Mouse (Mus musculus): ENCODE results near the gene Erc2. TPM values are rescaled to one million over a fixed set of nuclear protein-coding genes. Genes with fewer than 3 reads are reported as not detected.
"Not testable (repeated sequence)": the region's sequence is repeated elsewhere in the genome, so short reads cannot be mapped to it uniquely, and the experiment has no call there.

The Erc2 gene
- 12.4 and 33.9 TPM in 2 replicates for polyA plus RNA-seq (2014; fragmentation: Nextera tagmentation; extraction: Ambion mirVana)

DNA sequence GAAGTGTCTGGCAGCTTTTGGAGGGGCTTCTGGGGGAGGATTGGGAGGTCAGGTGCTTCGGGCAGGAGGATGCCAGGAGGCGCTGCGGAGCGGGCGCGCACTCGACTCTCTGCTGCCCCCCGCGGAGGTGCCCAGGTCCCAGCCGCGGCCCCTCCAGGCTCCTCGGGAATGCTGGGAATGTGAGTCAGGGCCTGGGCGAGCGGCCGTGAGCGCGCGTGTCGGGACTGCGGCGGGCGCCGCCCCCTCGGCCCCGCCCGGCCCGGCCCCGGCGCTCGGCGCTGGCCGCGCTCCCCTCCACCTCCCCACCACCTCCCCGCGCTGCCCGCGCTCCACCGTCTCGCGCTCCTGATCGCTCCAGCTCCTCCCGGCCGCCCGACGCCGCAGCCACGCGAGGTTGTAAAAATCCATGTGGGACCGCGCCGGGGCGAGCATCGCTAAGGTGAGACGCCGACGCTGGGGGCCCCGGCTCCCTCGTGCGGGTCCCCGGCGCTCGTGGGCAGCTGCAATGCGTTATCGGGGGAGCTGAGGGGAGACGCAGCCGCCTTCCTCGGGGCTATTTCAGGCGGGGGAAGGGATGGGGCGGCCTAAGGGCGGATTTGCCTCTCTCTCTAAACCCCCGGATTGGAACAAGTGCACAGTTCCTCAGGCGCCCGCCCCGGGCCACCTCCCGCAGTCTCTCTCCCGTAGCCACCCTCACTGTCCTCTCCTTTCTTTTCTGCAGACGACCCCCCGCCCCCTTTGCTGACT lies at the start of gene Erc2:
TSS of gene Erc2 (plus strand) at position 253 of the 747 bp plus-strand sequence.
- H3K27me3 ChIP-seq (ENCODE audit: control insufficient read depth, insufficient read depth, low read length), result no peaks in the 10 kb centered on the region; the same call in 1 of the 2 replicates
- DNase-seq (ENCODE audit: low spot score), result peak; percentile 87
- H3K9ac ChIP-seq (ENCODE audit: low read depth, low read length), result peak within 1 kb of the TSS; percentile 77
- peak within 1 kb of the TSS; percentile 71 for H3K4me3 ChIP-seq (ENCODE audit: low read depth, low read length)
- peak within 1 kb of the TSS; percentile 82 for H3K27ac ChIP-seq (ENCODE audit: low read depth, low read length)
- peak within 1 kb of the TSS; percentile 64 for H3K4me2 ChIP-seq (replicated peaks; ENCODE audit: low read depth, low read length)
- H3K4me1 ChIP-seq (replicated peaks; ENCODE audit: control insufficient read depth, insufficient read depth, low read length), result no peaks in the 10 kb centered on the region
- WGBS, result 1% methylated on average over 36 of the region's 78 CpGs
- no peaks in the 10 kb centered on the region for H3K36me3 ChIP-seq (ENCODE audit: control insufficient read depth, insufficient read depth, low read length)
- ATAC-seq (ENCODE audit: low FRiP score), result peak; percentile 95
- H3K9me3 ChIP-seq (ENCODE audit: control insufficient read depth, low read length), result no peaks in the 10 kb centered on the region

DNA sequence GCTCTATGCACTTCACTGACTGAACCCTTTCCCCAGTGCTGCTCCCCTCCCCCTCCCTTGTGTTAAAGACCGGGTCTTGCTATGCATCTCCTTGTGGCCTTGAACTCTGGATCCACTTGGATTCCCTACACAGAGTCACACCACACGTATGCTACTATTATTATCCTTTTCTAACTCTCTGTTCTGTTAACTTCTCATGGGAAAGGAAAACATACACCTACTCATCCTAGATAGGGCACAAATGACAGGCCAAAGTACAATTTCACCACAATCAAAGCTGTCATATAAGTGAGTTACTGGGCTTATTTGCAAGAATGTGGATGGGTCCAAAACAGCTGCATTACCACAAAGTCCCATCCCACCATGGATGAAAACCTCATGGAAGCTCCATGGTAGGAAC lies 43.8 kb upstream of the Erc2 start:
- ATAC-seq (ENCODE audit: low FRiP score), result no peak
- Histone ChIP-seq H3K4me3 (ENCODE audit: low read depth, low read length) (no peak overlapping the region), H3K4me2 (replicated peaks; ENCODE audit: low read depth, low read length) (no peak overlapping the region), H3K27me3 (ENCODE audit: control insufficient read depth, insufficient read depth, low read length) (no peaks in the 10 kb centered on the region), H3K36me3 (ENCODE audit: control insufficient read depth, insufficient read depth, low read length) (no peaks in the 10 kb centered on the region), H3K27ac (ENCODE audit: low read depth, low read length) (no peak overlapping the region), H3K9ac (ENCODE audit: low read depth, low read length) (no peak overlapping the region), H3K9me3 (ENCODE audit: control insufficient read depth, low read length) (no peaks in the 10 kb centered on the region), H3K4me1 (replicated peaks; ENCODE audit: control insufficient read depth, insufficient read depth, low read length) (no peaks in the 10 kb centered on the region)
- no peak for DNase-seq (ENCODE audit: low spot score)
- 85% methylated on average over 2 of the region's 2 CpGs for WGBS

DNA sequence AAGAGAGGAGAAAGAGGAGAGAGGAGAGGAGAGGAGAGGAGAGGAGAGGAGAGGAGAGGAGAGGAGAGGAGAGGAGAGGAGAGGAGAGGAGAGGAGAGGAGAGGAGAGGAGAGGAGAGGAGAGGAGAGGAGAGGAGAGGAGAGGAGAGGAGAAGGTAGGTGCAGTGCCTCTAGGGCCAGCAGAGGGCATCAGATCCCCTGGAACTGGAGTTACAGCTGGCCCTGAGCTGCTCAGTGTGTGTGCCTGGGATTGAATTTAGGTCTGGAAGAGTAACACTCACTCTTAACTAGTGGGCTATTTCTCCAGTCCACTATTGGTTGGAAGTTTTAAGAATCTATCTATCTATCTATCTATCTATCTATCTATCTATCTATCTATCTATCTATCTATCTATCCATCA lies 32.6 kb upstream of the Erc2 start:
- not testable (repeated sequence) for H3K4me2 ChIP-seq (replicated peaks; ENCODE audit: low read depth, low read length); H3K27me3 ChIP-seq (ENCODE audit: control insufficient read depth, insufficient read depth, low read length); H3K4me3 ChIP-seq (ENCODE audit: low read depth, low read length); H3K9me3 ChIP-seq (ENCODE audit: control insufficient read depth, low read length); H3K36me3 ChIP-seq (ENCODE audit: control insufficient read depth, insufficient read depth, low read length); H3K27ac ChIP-seq (ENCODE audit: low read depth, low read length); H3K4me1 ChIP-seq (replicated peaks; ENCODE audit: control insufficient read depth, insufficient read depth, low read length); ATAC-seq (ENCODE audit: low FRiP score); H3K9ac ChIP-seq (ENCODE audit: low read depth, low read length)
- DNase-seq (ENCODE audit: low spot score), result peak; percentile 13

DNA sequence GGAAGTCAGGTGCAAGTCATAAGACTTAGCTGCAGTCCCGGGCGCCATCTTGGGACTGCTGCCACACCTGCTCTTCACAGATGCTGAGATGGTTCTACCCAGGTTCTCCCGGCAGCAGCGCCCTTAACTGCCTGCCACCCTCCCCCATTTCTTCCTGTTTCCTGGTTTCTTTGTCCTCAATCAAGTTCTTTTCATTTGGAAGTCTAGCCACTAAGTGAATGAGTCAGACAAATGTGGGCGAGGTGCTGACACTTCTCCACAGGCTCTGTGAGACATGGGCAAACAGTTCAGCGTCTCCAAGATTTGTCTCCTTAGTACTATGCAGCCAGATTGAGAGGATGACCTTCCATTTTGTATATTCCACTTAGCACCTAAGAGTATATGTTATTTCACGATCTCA lies 30.1 kb upstream of the Erc2 start:
- no peak overlapping the region for H3K4me2 ChIP-seq (replicated peaks; ENCODE audit: low read depth, low read length)
- no peaks in the 10 kb centered on the region for H3K4me1 ChIP-seq (replicated peaks; ENCODE audit: control insufficient read depth, insufficient read depth, low read length)
- ATAC-seq (ENCODE audit: low FRiP score), result no peak
- no peak overlapping the region for H3K27ac ChIP-seq (ENCODE audit: low read depth, low read length)
- H3K36me3 ChIP-seq (ENCODE audit: control insufficient read depth, insufficient read depth, low read length), result no peaks in the 10 kb centered on the region
- no peak overlapping the region for H3K4me3 ChIP-seq (ENCODE audit: low read depth, low read length)
- H3K9me3 ChIP-seq (ENCODE audit: control insufficient read depth, low read length), result no peaks in the 10 kb centered on the region
- H3K9ac ChIP-seq (ENCODE audit: low read depth, low read length), result no peak overlapping the region
- WGBS, result 90% methylated on average over 7 of the region's 7 CpGs
- H3K27me3 ChIP-seq (ENCODE audit: control insufficient read depth, insufficient read depth, low read length), result no peaks in the 10 kb centered on the region
- no peak for DNase-seq (ENCODE audit: low spot score)

DNA sequence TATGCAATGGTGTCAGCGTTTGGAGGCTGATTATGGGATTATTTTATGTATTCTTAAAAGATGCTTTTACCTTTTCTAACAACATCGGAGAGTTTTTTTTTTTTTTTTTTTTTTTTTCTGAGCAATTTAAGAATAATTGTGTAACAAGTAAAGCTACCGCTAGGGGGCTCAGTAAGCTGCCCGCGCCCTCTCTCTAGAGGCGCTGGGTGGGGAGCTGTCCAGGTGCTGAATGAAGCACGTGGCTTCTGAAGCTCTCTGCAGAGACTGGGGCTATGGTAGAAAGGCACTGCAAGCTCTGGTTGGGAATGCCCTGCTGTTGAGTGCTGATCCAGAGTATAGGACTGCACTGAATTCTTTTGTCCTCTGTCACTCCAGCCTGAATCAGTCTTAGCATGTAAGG lies 26.0 kb upstream of the Erc2 start:
- peak; percentile 88 for DNase-seq (ENCODE audit: low spot score)
- ATAC-seq (ENCODE audit: low FRiP score), result peak; percentile 65; the same call in 1 of the 2 replicates
- H3K27me3 ChIP-seq (ENCODE audit: control insufficient read depth, insufficient read depth, low read length), result no peaks in the 10 kb centered on the region
- no peaks in the 10 kb centered on the region for H3K4me1 ChIP-seq (replicated peaks; ENCODE audit: control insufficient read depth, insufficient read depth, low read length)
- no peak overlapping the region for H3K27ac ChIP-seq (ENCODE audit: low read depth, low read length)
- H3K4me2 ChIP-seq (replicated peaks; ENCODE audit: low read depth, low read length), result no peak overlapping the region
- H3K9ac ChIP-seq (ENCODE audit: low read depth, low read length), result no peak overlapping the region
- no peak overlapping the region for H3K4me3 ChIP-seq (ENCODE audit: low read depth, low read length)
- H3K9me3 ChIP-seq (ENCODE audit: control insufficient read depth, low read length), result no peaks in the 10 kb centered on the region
- H3K36me3 ChIP-seq (ENCODE audit: control insufficient read depth, insufficient read depth, low read length), result no peaks in the 10 kb centered on the region
- WGBS, result 9% methylated on average over 7 of the region's 7 CpGs

DNA sequence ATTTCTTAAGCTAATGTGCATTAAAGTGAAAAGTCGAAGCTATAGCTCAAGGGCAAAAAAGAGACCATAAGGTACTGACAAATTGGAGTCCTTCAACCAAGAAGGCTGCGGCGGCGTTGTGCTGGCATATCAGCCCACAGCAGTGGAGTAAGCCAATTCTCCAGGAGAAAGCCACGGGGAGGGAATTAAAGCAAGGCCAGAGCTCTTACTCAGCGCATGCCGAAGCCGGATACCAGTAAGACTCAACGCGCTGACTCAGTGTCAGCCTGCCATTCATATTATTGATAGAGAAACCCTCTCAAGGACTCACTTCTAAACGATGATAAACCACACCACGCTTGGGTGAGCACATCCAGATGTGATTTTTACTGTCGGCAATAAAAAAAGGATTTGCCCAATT lies 20.1 kb upstream of the Erc2 start:
- WGBS, result 84% methylated on average over 13 of the region's 13 CpGs
- no peak overlapping the region for H3K4me3 ChIP-seq (ENCODE audit: low read depth, low read length)
- no peak overlapping the region for H3K9ac ChIP-seq (ENCODE audit: low read depth, low read length)
- no peak for ATAC-seq (ENCODE audit: low FRiP score)
- no peaks in the 10 kb centered on the region for H3K27me3 ChIP-seq (ENCODE audit: control insufficient read depth, insufficient read depth, low read length)
- no peaks in the 10 kb centered on the region for H3K9me3 ChIP-seq (ENCODE audit: control insufficient read depth, low read length)
- DNase-seq (ENCODE audit: low spot score), result no peak
- no peaks in the 10 kb centered on the region for H3K36me3 ChIP-seq (ENCODE audit: control insufficient read depth, insufficient read depth, low read length)
- H3K4me2 ChIP-seq (replicated peaks; ENCODE audit: low read depth, low read length), result no peak overlapping the region
- H3K27ac ChIP-seq (ENCODE audit: low read depth, low read length), result no peak overlapping the region
- H3K4me1 ChIP-seq (replicated peaks; ENCODE audit: control insufficient read depth, insufficient read depth, low read length), result no peaks in the 10 kb centered on the region

DNA sequence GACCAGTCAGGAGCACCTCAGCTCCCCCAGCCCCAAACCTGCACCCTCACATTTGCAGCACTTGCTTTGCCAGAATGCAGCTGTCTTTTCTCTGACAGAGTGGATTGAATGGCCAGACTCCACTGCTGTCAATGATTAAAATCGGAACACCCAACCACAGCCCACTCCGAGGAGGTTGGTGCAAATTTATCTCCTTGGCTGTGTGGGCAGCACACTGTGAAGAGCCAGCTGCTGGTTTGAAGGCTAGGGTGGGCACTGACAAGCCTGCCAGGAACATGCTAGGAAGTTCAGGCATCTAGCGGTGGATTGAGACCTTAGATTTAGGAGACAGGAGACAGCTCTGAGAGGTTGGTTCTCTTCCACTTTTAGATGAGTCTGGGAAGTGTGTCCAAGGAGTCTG lies 14.8 kb upstream of the Erc2 start:
- ATAC-seq (ENCODE audit: low FRiP score) (no peak), DNase-seq (ENCODE audit: low spot score) (no peak)
- H3K27ac ChIP-seq (ENCODE audit: low read depth, low read length), result no peak overlapping the region
- no peak overlapping the region for H3K4me2 ChIP-seq (replicated peaks; ENCODE audit: low read depth, low read length)
- H3K9me3 ChIP-seq (ENCODE audit: control insufficient read depth, low read length), result no peaks in the 10 kb centered on the region
- no peaks in the 10 kb centered on the region for H3K4me1 ChIP-seq (replicated peaks; ENCODE audit: control insufficient read depth, insufficient read depth, low read length)
- no peaks in the 10 kb centered on the region for H3K36me3 ChIP-seq (ENCODE audit: control insufficient read depth, insufficient read depth, low read length)
- no peaks in the 10 kb centered on the region for H3K27me3 ChIP-seq (ENCODE audit: control insufficient read depth, insufficient read depth, low read length)
- no peak overlapping the region for H3K9ac ChIP-seq (ENCODE audit: low read depth, low read length)
- H3K4me3 ChIP-seq (ENCODE audit: low read depth, low read length), result no peak overlapping the region
- WGBS, result 79% methylated on average over 3 of the region's 3 CpGs

DNA sequence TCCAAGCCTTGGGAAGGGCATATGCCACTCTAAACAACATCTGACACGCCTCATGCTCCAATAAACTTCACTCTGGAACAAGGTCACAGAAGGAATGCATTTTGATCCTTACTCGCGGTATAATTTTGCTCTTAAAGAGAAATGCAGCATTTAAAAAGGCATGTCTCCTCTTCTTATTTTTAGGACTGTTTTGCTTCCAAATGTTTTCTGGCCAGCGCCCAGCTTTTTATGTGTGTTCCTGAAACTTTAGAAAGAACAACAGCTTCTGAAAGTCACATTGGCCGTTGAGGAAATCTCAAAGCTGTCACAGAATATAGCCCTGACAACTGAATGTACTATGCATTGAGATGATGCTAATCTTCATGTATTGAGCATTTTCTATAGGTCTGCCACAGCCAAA lies 8.5 kb upstream of the Erc2 start:
- DNase-seq (ENCODE audit: low spot score), result no peak
- Histone ChIP-seq H3K36me3 (ENCODE audit: control insufficient read depth, insufficient read depth, low read length) (no peaks in the 10 kb centered on the region), H3K27me3 (ENCODE audit: control insufficient read depth, insufficient read depth, low read length) (no peaks in the 10 kb centered on the region), H3K4me3 (ENCODE audit: low read depth, low read length) (no peak overlapping the region), H3K9me3 (ENCODE audit: control insufficient read depth, low read length) (no peaks in the 10 kb centered on the region), H3K4me2 (replicated peaks; ENCODE audit: low read depth, low read length) (no peak overlapping the region), H3K9ac (ENCODE audit: low read depth, low read length) (no peak overlapping the region), H3K27ac (ENCODE audit: low read depth, low read length) (no peak overlapping the region), H3K4me1 (replicated peaks; ENCODE audit: control insufficient read depth, insufficient read depth, low read length) (no peaks in the 10 kb centered on the region)
- 78% methylated on average over 5 of the region's 5 CpGs for WGBS
- ATAC-seq (ENCODE audit: low FRiP score), result no peak

DNA sequence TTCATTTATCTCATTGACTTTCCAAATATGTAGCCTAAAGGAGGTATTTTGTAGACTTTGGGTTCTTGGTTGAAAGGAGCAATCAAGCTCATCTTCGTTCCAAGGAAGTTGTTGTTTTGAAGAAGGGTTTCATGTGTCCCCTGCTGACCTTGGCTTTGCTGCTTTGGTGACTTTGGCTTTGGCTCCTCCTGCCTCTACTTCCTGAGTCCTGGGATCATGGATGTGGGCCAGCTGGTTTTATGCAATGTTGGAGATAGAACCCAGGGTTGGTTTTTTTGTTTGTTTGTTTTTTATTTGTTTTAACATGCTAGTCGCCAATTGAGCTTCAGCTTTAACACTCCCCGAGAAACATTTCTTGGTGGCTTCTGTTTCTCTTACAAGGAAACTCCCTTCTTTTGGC lies 4.9 kb upstream of the Erc2 start:
- Histone ChIP-seq H3K27me3 (ENCODE audit: control insufficient read depth, insufficient read depth, low read length) (no peaks in the 10 kb centered on the region), H3K27ac (ENCODE audit: low read depth, low read length) (no peak overlapping the region), H3K9ac (ENCODE audit: low read depth, low read length) (no peak overlapping the region), H3K4me2 (replicated peaks; ENCODE audit: low read depth, low read length) (no peak overlapping the region), H3K4me1 (replicated peaks; ENCODE audit: control insufficient read depth, insufficient read depth, low read length) (no peaks in the 10 kb centered on the region), H3K36me3 (ENCODE audit: control insufficient read depth, insufficient read depth, low read length) (no peaks in the 10 kb centered on the region), H3K9me3 (ENCODE audit: control insufficient read depth, low read length) (no peaks in the 10 kb centered on the region), H3K4me3 (ENCODE audit: low read depth, low read length) (no peak overlapping the region)
- WGBS, result 87% methylated on average over 3 of the region's 3 CpGs
- ATAC-seq (ENCODE audit: low FRiP score), result no peak
- no peak for DNase-seq (ENCODE audit: low spot score)

Data from hindbrain, embryonic 11.5 days (tissue).